Mouse (Mus musculus): Measurements from ENCODE around the gene Ccnd3.

DNA sequence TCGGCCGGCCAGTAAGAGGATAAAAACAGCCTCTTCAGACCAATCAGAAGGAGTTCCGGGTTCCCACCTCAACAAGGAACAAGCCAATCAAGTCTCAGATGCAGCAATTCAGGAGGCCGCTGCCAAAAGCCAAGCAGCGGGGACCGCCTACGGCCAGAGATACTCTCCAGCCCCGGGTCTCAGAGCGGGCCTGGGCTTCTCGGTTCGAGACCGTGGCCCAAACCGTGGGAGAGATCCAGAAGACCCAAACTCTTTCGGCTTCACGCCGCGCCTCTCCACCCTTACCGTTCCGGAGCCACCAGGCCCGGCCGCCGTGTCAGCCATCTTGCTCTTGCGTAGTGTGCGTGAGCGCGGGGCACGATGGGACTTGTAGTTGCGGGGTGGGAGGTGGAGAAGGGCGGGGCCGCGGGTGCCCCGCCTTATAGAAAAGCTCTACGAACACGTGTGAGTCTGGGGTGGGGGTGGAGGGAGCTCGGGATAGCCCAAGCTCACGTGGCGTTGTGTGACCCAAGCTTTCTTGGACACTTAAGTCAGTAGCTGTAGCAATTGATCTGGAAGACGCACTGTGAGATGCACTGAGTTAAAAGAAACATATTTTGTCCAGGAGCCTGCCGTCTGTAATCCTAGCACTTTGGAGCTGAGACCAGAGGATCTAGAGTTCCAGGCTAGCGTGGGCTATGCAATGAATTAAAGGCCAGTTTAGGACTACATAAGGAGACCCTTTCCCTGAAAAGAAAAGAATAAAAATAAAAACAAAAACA lies 2.7 kb upstream of the Ccnd3 start, which contains the start of gene Taf8:
- TF ChIP-seq CTCF (IDR thresholded peaks at IDR 0.05; ENCODE audit: low read depth) (no peak), EP300 (IDR thresholded peaks at IDR 0.05; ENCODE audit: low read depth) (no peak)
